Mouse (Mus musculus) kidney, adult 2 months (tissue): ENCODE measurements around the gene Astn2.

Experiments
- CTCF ChIP-seq: fragments of 200-500 bp; conservative IDR thresholded peaks from 2 replicates; pipeline ENCODE4 v1.5.1; 2011; ENCODE audit warnings: low read depth, mild to moderate bottlenecking, control low read depth, low read length, moderate library complexity, mixed read lengths; ENCODE audit not compliant: insufficient read depth, insufficient read length
- POLR2A ChIP-seq: fragments of 200-500 bp; IDR thresholded peaks from one replicate; pipeline ENCODE4 v1.6.1; 2011; ENCODE audit warnings: low read depth, low read length, control low read depth

DNA sequence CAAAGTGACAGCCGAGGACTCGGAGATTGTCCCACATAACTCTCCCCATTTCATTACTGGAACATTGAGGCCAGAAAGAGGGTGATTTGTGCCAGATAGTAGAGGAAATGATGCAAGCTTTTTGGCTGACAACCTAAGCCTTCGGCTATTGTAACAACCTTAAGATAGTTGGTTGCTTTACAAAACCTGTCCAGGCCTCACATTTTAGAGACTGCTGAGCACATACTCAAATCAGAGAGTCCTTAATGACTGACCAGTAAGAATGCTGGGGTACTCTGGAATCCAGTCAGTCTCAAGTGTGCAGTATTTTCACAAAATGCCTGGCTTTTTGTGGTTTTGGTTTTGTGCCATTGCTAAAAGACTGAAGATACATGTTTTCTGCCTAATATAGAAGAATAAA, 1062.6 kb downstream of the Astn2 start:
- TF ChIP-seq POLR2A (no peak), CTCF (no peak)
